Mouse (Mus musculus) limb, embryonic 15.5 days (tissue): ENCODE measurements around the gene Cpeb1. TPM values are rescaled to one million over a fixed set of nuclear protein-coding genes. Genes with fewer than 3 reads are reported as not detected.
A peak's percentile ranks its signal among the peaks of the same experiment; 100 is the strongest.

Source experiments
- ATAC-seq: fragments of 200-750 bp; cut with Nextera tagmentation; 2 replicates; pipeline ENCODE4 v1.8.0; 2017; ENCODE audit warnings: low read depth, moderate TSS enrichment; ENCODE audit not compliant: insufficient number of reproducible peaks, low FRiP score, low TSS enrichment
- H3K27ac ChIP-seq: fragments of 300-500 bp; sonication (generic); 2 replicates; pipeline ENCODE4 v1.5.1; 2015; ENCODE audit warnings: moderate library complexity, mild to moderate bottlenecking, inconsistent platforms
- H3K27me3 ChIP-seq: fragments of 300-500 bp; sonication (generic); 2 replicates; pipeline ENCODE4 v1.6.1; 2015; ENCODE audit warnings: inconsistent platforms
- H3K36me3 ChIP-seq: fragments of 300-500 bp; sonication (generic); 2 replicates; pipeline ENCODE4 v1.6.1; 2015; ENCODE audit warnings: inconsistent platforms
- H3K4me1 ChIP-seq: fragments of 300-500 bp; sonication (generic); 2 replicates; pipeline ENCODE4 v1.6.1; 2015; ENCODE audit warnings: inconsistent platforms
- H3K4me2 ChIP-seq: fragments of 300-500 bp; sonication (generic); 2 replicates; pipeline ENCODE4 v1.6.1; 2015; ENCODE audit warnings: mild to moderate bottlenecking, inconsistent platforms
- H3K4me3 ChIP-seq: fragments of 300-500 bp; sonication (generic); 2 replicates; pipeline ENCODE4 v1.5.1; 2015; ENCODE audit warnings: mild to moderate bottlenecking, inconsistent platforms
- H3K9ac ChIP-seq: fragments of 300-500 bp; sonication (generic); 2 replicates; pipeline ENCODE4 v1.6.1; 2015; ENCODE audit warnings: inconsistent platforms
- H3K9me3 ChIP-seq: fragments of 300-500 bp; sonication (generic); 2 replicates; pipeline ENCODE4 v1.6.1; 2016; ENCODE audit warnings: inconsistent platforms
- WGBS: fragments of 180-500 bp; shearing (Covaris S2); methylation state at CpG from one replicate; pipeline ENCODE4 v1.1.7; 2015; 5-methylcytosine and 5-hydroxymethylcytosine counted together
- polyA plus RNA-seq: library from polyadenylated mRNA; unstranded; fragments of >200 nt; fragmentation: Nextera tagmentation; extraction: Ambion mirVana; gene quantifications from 2 replicates; pipeline ENCODE4 v1.2.1, GENCODE M21; 2015

The Cpeb1 gene
- polyA plus RNA-seq, 1 experiment from 2014 or later = 0.68 TPM

GRCm38 (mm10) chr7:81367946-81368345, 87.3 kb downstream of the Cpeb1 start:
- Histone ChIP-seq H3K27ac (no peak overlapping the region), H3K4me2 (no peak overlapping the region), H3K27me3 (peaks cover 6% of the 10 kb centered on the region; the same call in 1 of the 2 replicates), H3K4me1 (peaks cover 7% of the 10 kb centered on the region), H3K9ac (no peak overlapping the region), H3K4me3 (no peak overlapping the region), H3K36me3 (no peaks in the 10 kb centered on the region), H3K9me3 (no peaks in the 10 kb centered on the region)
- 55% methylated on average over 3 of the region's 3 CpGs for WGBS
- no peak for ATAC-seq

- Histone ChIP-seq H3K4me1 (no peaks in the 10 kb centered on the region), H3K4me2 (no peak overlapping the region), H3K36me3 (no peaks in the 10 kb centered on the region), H3K9ac (no peak overlapping the region), H3K27ac (no peak overlapping the region), H3K4me3 (no peak overlapping the region), H3K27me3 (0 out of 2 replicates have a peak, but pooled peaks cover 2% of the 10 kb centered on the region), H3K9me3 (no peaks in the 10 kb centered on the region)
- no peak for ATAC-seq
- 75% methylated on average over 7 of the region's 7 CpGs for WGBS
Observed at GRCm38 (mm10) chr7:81356975-81357374, 98.3 kb downstream of the Cpeb1 start.

GRCm38 (mm10) chr7:81356360-81356759, 98.9 kb downstream of the Cpeb1 start:
- 86% methylated on average over 1 of the region's 1 CpGs for WGBS
- no peak overlapping the region for H3K9ac ChIP-seq
- H3K9me3 ChIP-seq = no peaks in the 10 kb centered on the region
- ATAC-seq = no peak
- H3K4me1 ChIP-seq = no peaks in the 10 kb centered on the region
- H3K27me3 ChIP-seq = 0 out of 2 replicates have a peak, but pooled peaks cover 2% of the 10 kb centered on the region
- H3K36me3 ChIP-seq = no peaks in the 10 kb centered on the region
- no peak overlapping the region for H3K4me3 ChIP-seq
- no peak overlapping the region for H3K4me2 ChIP-seq
- no peak overlapping the region for H3K27ac ChIP-seq

- no peaks in the 10 kb centered on the region for H3K4me1 ChIP-seq
- no peak overlapping the region for H3K4me2 ChIP-seq
- WGBS = 33% methylated on average over 7 of the region's 7 CpGs
Observed at GRCm38 (mm10) chr7:81355746-81356145, 99.5 kb downstream of the Cpeb1 start.

GRCm38 (mm10) chr7:81351826-81352225, 103.4 kb downstream of the Cpeb1 start:
- no peak for ATAC-seq
- no peak overlapping the region for H3K4me2 ChIP-seq
- H3K4me1 ChIP-seq = no peaks in the 10 kb centered on the region
- 76% methylated on average over 4 of the region's 4 CpGs for WGBS
- H3K9me3 ChIP-seq = no peaks in the 10 kb centered on the region
- no peaks in the 10 kb centered on the region for H3K36me3 ChIP-seq
- H3K9ac ChIP-seq = no peak overlapping the region
- no peak overlapping the region for H3K27ac ChIP-seq
- H3K27me3 ChIP-seq = no peaks in the 10 kb centered on the region
- no peak overlapping the region for H3K4me3 ChIP-seq

More at GRCm38 (mm10) chr7:81355746-81356145, 99.5 kb downstream of the Cpeb1 start:
- ATAC-seq = no peak
- H3K36me3 ChIP-seq = no peaks in the 10 kb centered on the region
- H3K27me3 ChIP-seq = 0 out of 2 replicates have a peak, but pooled peaks cover 2% of the 10 kb centered on the region
- no peak overlapping the region for H3K4me3 ChIP-seq
- H3K27ac ChIP-seq = no peak overlapping the region
- no peak overlapping the region for H3K9ac ChIP-seq
- no peaks in the 10 kb centered on the region for H3K9me3 ChIP-seq

GRCm38 (mm10) chr7:81348206-81348605, 107.1 kb downstream of the Cpeb1 start:
- peaks cover 12% of the 10 kb centered on the region for H3K4me1 ChIP-seq
- H3K9ac ChIP-seq = no peak overlapping the region
- 67% methylated on average over 7 of the region's 7 CpGs for WGBS
- no peaks in the 10 kb centered on the region for H3K9me3 ChIP-seq
- no peak overlapping the region for H3K27ac ChIP-seq
- H3K4me3 ChIP-seq = no peak overlapping the region
- H3K36me3 ChIP-seq = peaks cover 2% of the 10 kb centered on the region
- no peaks in the 10 kb centered on the region for H3K27me3 ChIP-seq
- H3K4me2 ChIP-seq = no peak overlapping the region
- ATAC-seq = no peak

GRCm38 (mm10) chr7:81345447-81346170, 109.7 kb downstream of the Cpeb1 start:
- H3K4me2 ChIP-seq = peak overlapping the region; percentile 48
- peaks cover 28% of the 10 kb centered on the region for H3K36me3 ChIP-seq
- H3K27me3 ChIP-seq = no peaks in the 10 kb centered on the region
- H3K9me3 ChIP-seq = no peaks in the 10 kb centered on the region
- peak overlapping the region; percentile 88 for H3K4me3 ChIP-seq
- H3K9ac ChIP-seq = peak overlapping the region; percentile 33; the same call in 1 of the 2 replicates
- 62% methylated on average over 15 of the region's 15 CpGs for WGBS
- H3K4me1 ChIP-seq = peaks cover 24% of the 10 kb centered on the region
- no peak for ATAC-seq
- peak overlapping the region; percentile 67 for H3K27ac ChIP-seq

- peak within 1 kb of the TSS; percentile 74 for H3K4me2 ChIP-seq
- WGBS = under 1% methylated on average over 85 of the region's 85 CpGs
- H3K9ac ChIP-seq = peak within 1 kb of the TSS; percentile 91
- ATAC-seq = peak; percentile 81
- H3K4me3 ChIP-seq = peak within 1 kb of the TSS; percentile 88
- peak within 1 kb of the TSS; percentile 93 for H3K27ac ChIP-seq
- peaks cover 36% of the 10 kb centered on the region for H3K36me3 ChIP-seq
- H3K4me1 ChIP-seq = peaks cover 24% of the 10 kb centered on the region
- H3K27me3 ChIP-seq = no peaks in the 10 kb centered on the region
- H3K9me3 ChIP-seq = no peaks in the 10 kb centered on the region
Observed at GRCm38 (mm10) chr7:81344544-81345446, 110.5 kb downstream of the Cpeb1 start, which contains the start of gene Rps17. TSS of gene Rps17 (minus strand) at chr7:81345254.

- Histone ChIP-seq H3K4me3 (peak overlapping the region; percentile 88), H3K4me1 (peaks cover 24% of the 10 kb centered on the region), H3K4me2 (peak overlapping the region; percentile 74), H3K27me3 (no peaks in the 10 kb centered on the region), H3K9me3 (no peaks in the 10 kb centered on the region), H3K27ac (peak overlapping the region; percentile 18; the same call in 1 of the 2 replicates), H3K36me3 (peaks cover 44% of the 10 kb centered on the region), H3K9ac (peak overlapping the region; percentile 91)
- WGBS = 6% methylated on average over 10 of the region's 10 CpGs
- ATAC-seq = no peak
Observed at GRCm38 (mm10) chr7:81343831-81344230, 111.4 kb downstream of the Cpeb1 start.

GRCm38 (mm10) chr7:81343316-81343715, 111.9 kb downstream of the Cpeb1 start:
- H3K9me3 ChIP-seq = no peaks in the 10 kb centered on the region
- no peak overlapping the region for H3K27ac ChIP-seq
- H3K27me3 ChIP-seq = no peaks in the 10 kb centered on the region
- 38% methylated on average over 8 of the region's 8 CpGs for WGBS
- H3K4me3 ChIP-seq = peak overlapping the region; percentile 88
- H3K4me2 ChIP-seq = peak overlapping the region; percentile 74
- H3K36me3 ChIP-seq = peaks cover 49% of the 10 kb centered on the region
- no peak for ATAC-seq
- peak overlapping the region; percentile 91 for H3K9ac ChIP-seq
- H3K4me1 ChIP-seq = peaks cover 24% of the 10 kb centered on the region

GRCm38 (mm10) chr7:81342356-81343094, 112.7 kb downstream of the Cpeb1 start:
- H3K27me3 ChIP-seq = no peaks in the 10 kb centered on the region
- H3K4me3 ChIP-seq = peak overlapping the region; percentile 88
- ATAC-seq = no peak
- H3K9ac ChIP-seq = no peak overlapping the region
- H3K9me3 ChIP-seq = no peaks in the 10 kb centered on the region
- WGBS = 72% methylated on average over 8 of the region's 8 CpGs
- H3K4me1 ChIP-seq = peaks cover 24% of the 10 kb centered on the region
- no peak overlapping the region for H3K27ac ChIP-seq
- peaks cover 53% of the 10 kb centered on the region for H3K36me3 ChIP-seq
- peak overlapping the region; percentile 74 for H3K4me2 ChIP-seq
